Mouse (Mus musculus) limb, embryonic 11.5 days (tissue): ENCODE measurements around the gene Tulp4. TPM values are rescaled to one million over a fixed set of nuclear protein-coding genes. Genes with fewer than 3 reads are reported as not detected.
"Not testable (repeated sequence)": the region's sequence is repeated elsewhere in the genome, so short reads cannot be mapped to it uniquely, and the experiment has no call there.

ENCODE experiments used
- ATAC-seq: fragments of 200-750 bp; cut with Nextera tagmentation; 2 replicates; pipeline ENCODE4 v1.8.0; 2017; ENCODE audit warnings: low read depth; ENCODE audit not compliant: insufficient number of reproducible peaks, low FRiP score, low TSS enrichment
- DNase-seq: peaks from one replicate; pipeline ENCODE4 v3.0.0-alpha.2; 2015; ENCODE audit warnings: low spot score
- H3K27ac ChIP-seq: fragments of 300-500 bp; sonication (generic); replicated peaks from 2 replicates; pipeline ENCODE4 v1.5.1; 2014; ENCODE audit warnings: low read depth, mild to moderate bottlenecking, low read length
- H3K27me3 ChIP-seq: fragments of 300-500 bp; sonication (generic); 2 replicates; pipeline ENCODE4 v1.6.1; 2014; ENCODE audit warnings: mild to moderate bottlenecking, low read length, mixed read lengths; ENCODE audit not compliant: control insufficient read depth, insufficient read depth
- H3K36me3 ChIP-seq: fragments of 300-500 bp; sonication (generic); 2 replicates; pipeline ENCODE4 v1.6.1; 2014; ENCODE audit warnings: mild to moderate bottlenecking, low read length, moderate library complexity, mixed read lengths; ENCODE audit not compliant: control insufficient read depth, insufficient read depth
- H3K4me1 ChIP-seq: fragments of 300-500 bp; sonication (generic); 2 replicates; pipeline ENCODE4 v1.6.1; 2014; ENCODE audit warnings: low read length, mixed read lengths; ENCODE audit not compliant: control insufficient read depth, insufficient read depth
- H3K4me2 ChIP-seq: fragments of 300-500 bp; sonication (generic); 2 replicates; pipeline ENCODE4 v1.6.1; 2014; ENCODE audit warnings: low read depth, mild to moderate bottlenecking, moderate library complexity; ENCODE audit not compliant: severe bottlenecking
- H3K4me3 ChIP-seq: fragments of 300-500 bp; sonication (generic); 2 replicates; pipeline ENCODE4 v1.5.1; 2014; ENCODE audit warnings: low read depth, low read length
- H3K9ac ChIP-seq: fragments of 300-500 bp; sonication (generic); 2 replicates; pipeline ENCODE4 v1.6.1; 2014; ENCODE audit warnings: mild to moderate bottlenecking, low read length
- H3K9me3 ChIP-seq: fragments of 300-500 bp; sonication (generic); 2 replicates; pipeline ENCODE4 v1.6.1; 2016; ENCODE audit warnings: low read length; ENCODE audit not compliant: control insufficient read depth
- WGBS: fragments of 180-500 bp; shearing (Covaris S2); extraction: QIAGEN DNeasy Blood & Tissue Kit; methylation state at CpG from one replicate; pipeline ENCODE4 v1.1.7; 2014; 5-methylcytosine and 5-hydroxymethylcytosine counted together
- polyA plus RNA-seq: library from polyadenylated mRNA; unstranded; fragments of >200 nt; fragmentation: Nextera tagmentation; extraction: Ambion mirVana; gene quantifications from 2 replicates; pipeline ENCODE4 v1.2.1, GENCODE M21; 2014

Gene Tulp4
- polyA plus RNA-seq, 1 experiment from 2014 or later: 94.9 TPM

GRCm38 (mm10) chr17:6201522-6202250 is 95.4 kb downstream of the Tulp4 start:
- WGBS: 94% methylated on average over 14 of the region's 14 CpGs

DNA sequence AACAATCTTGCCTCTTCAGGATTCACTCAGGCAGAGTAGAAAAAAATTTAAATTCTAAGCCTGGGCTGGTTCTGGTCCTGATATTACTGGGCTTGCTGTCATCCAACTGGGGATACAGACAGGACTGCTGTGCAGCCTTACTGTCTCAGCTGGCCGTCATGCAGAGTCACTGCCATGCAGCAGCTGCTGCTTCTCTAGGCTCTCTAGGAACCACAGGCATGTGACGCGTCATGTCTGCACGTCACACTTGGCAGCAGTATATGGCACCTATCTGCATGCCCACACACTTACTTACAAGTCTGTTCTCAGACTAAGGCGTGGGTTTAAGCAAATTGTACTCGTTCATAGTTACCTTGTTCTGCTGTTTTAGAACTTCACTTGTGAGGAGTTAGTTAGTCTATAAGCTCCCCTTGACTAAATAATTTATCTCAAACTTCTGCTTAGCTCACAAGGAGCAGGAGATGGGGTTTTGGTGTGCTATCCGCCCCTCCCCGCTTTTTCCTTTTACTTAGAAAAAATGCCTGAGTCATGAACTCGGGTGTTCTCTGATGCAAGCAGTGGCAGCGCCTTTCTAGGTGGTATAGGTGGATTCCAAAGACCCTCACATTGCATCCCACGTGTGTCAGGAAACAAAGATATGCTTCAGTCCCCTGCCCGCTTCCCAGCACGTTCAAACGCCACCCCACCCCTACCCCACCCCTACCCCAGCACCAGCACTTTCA is 96.3 kb downstream of the Tulp4 start:
- no peak overlapping the region for H3K27ac ChIP-seq
- H3K4me1 ChIP-seq: no peaks in the 10 kb centered on the region
- 85% methylated on average over 14 of the region's 14 CpGs for WGBS
- no peaks in the 10 kb centered on the region for H3K27me3 ChIP-seq
- H3K9ac ChIP-seq: no peak overlapping the region
- DNase-seq: no peak
- peaks cover 2% of the 10 kb centered on the region; the same call in 1 of the 2 replicates for H3K36me3 ChIP-seq
- H3K9me3 ChIP-seq: no peaks in the 10 kb centered on the region
- H3K4me2 ChIP-seq: no peak overlapping the region
- H3K4me3 ChIP-seq: no peak overlapping the region
- no peak for ATAC-seq

More at GRCm38 (mm10) chr17:6201522-6202250, 95.4 kb downstream of the Tulp4 start:
- Histone ChIP-seq H3K9me3 (no peaks in the 10 kb centered on the region), H3K36me3 (peaks cover 2% of the 10 kb centered on the region; the same call in 1 of the 2 replicates), H3K4me1 (no peaks in the 10 kb centered on the region), H3K4me2 (no peak overlapping the region), H3K27ac (no peak overlapping the region), H3K4me3 (no peak overlapping the region), H3K27me3 (no peaks in the 10 kb centered on the region), H3K9ac (no peak overlapping the region)
- ATAC-seq (no peak), DNase-seq (no peak)

DNA sequence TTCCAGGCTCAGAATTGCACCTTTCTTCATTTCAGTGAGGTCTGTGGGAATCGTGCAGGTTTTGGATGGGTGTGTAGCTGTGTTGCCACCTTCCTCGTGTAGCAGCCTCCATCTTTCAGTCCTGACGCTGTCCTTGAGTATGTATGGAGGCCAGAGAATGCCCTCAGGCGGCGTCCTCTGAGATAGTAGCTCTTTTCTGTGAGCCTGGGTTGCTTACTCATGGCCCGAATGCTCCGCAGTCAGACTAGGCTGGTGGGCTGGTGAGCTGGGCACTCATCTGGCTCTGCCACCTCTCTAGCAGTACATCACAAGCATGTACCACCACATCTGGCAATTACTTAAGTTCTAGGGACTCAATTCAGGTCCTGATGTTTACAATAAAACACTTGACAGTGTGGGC is 96.9 kb downstream of the Tulp4 start:
- Histone ChIP-seq H3K36me3 (peaks cover 2% of the 10 kb centered on the region; the same call in 1 of the 2 replicates), H3K4me1 (no peaks in the 10 kb centered on the region), H3K9ac (no peak overlapping the region), H3K27ac (no peak overlapping the region), H3K9me3 (no peaks in the 10 kb centered on the region), H3K27me3 (no peaks in the 10 kb centered on the region), H3K4me2 (no peak overlapping the region), H3K4me3 (no peak overlapping the region)
- DNase-seq (no peak), ATAC-seq (no peak)
- 84% methylated on average over 7 of the region's 7 CpGs for WGBS

GRCm38 (mm10) chr17:6203795-6204194 is 97.6 kb downstream of the Tulp4 start:
- Histone ChIP-seq H3K9ac (no peak overlapping the region), H3K9me3 (no peaks in the 10 kb centered on the region), H3K4me1 (no peaks in the 10 kb centered on the region), H3K27ac (no peak overlapping the region), H3K4me3 (no peak overlapping the region), H3K4me2 (no peak overlapping the region), H3K27me3 (no peaks in the 10 kb centered on the region), H3K36me3 (peaks cover 2% of the 10 kb centered on the region; the same call in 1 of the 2 replicates)
- ATAC-seq (no peak), DNase-seq (no peak)
- 54% methylated on average over 4 of the region's 4 CpGs for WGBS

GRCm38 (mm10) chr17:6211721-6212120 is 105.5 kb downstream of the Tulp4 start:
- Histone ChIP-seq H3K4me1 (no peaks in the 10 kb centered on the region), H3K27ac (no peak overlapping the region), H3K36me3 (peaks cover 4% of the 10 kb centered on the region; the same call in 1 of the 2 replicates), H3K4me3 (no peak overlapping the region), H3K27me3 (no peaks in the 10 kb centered on the region), H3K9ac (no peak overlapping the region), H3K4me2 (no peak overlapping the region), H3K9me3 (no peaks in the 10 kb centered on the region)
- ATAC-seq (no peak), DNase-seq (no peak)
- WGBS: 90% methylated on average over 1 of the region's 1 CpGs

DNA sequence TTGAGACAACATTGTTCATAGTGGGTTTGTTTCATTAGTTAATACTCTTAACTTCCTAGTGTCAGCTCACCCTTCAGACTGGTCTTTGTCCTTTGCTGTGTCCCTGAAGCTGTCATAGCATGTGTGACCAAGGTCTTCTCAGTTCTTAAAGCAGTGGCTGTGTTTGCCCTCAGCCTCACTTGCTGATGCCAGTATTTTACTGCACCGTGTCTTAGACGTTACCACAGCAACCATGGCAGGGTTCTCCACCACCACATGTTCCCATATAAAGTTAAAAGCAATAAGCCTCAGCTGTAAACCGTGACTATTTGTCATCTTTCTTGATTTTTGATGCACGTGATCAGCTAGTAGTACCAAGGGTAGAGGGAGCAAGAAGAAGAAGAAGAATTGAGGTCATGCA is 109.4 kb downstream of the Tulp4 start:
- Histone ChIP-seq H3K27me3 (no peaks in the 10 kb centered on the region), H3K36me3 (peaks cover 4% of the 10 kb centered on the region; the same call in 1 of the 2 replicates), H3K4me2 (no peak overlapping the region), H3K9ac (no peak overlapping the region), H3K27ac (no peak overlapping the region), H3K4me1 (no peaks in the 10 kb centered on the region), H3K4me3 (no peak overlapping the region), H3K9me3 (no peaks in the 10 kb centered on the region)
- DNase-seq (no peak), ATAC-seq (no peak)
- WGBS: 95% methylated on average over 4 of the region's 4 CpGs

DNA sequence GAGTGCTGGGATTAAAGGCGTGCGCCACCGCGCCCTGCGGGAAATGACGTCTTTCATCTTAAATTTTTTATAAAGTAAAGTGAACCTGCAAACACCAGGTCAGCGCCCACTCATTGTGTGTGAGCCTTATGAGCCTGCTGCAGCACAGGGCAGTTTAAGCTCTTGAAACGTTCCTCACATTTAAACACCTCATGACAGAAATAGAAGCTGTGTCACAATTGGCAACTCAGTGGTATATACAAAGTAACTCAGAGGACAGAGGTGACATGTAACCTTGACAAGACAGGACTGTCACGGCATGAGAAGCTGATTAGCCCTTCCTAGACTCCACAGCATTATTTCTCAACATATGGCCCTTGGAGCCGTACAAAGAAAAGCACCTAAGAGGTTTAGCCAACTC is 110.3 kb downstream of the Tulp4 start:
- WGBS: 94% methylated on average over 10 of the region's 10 CpGs
- H3K9me3 ChIP-seq: no peaks in the 10 kb centered on the region
- H3K36me3 ChIP-seq: peaks cover 4% of the 10 kb centered on the region; the same call in 1 of the 2 replicates

DNA sequence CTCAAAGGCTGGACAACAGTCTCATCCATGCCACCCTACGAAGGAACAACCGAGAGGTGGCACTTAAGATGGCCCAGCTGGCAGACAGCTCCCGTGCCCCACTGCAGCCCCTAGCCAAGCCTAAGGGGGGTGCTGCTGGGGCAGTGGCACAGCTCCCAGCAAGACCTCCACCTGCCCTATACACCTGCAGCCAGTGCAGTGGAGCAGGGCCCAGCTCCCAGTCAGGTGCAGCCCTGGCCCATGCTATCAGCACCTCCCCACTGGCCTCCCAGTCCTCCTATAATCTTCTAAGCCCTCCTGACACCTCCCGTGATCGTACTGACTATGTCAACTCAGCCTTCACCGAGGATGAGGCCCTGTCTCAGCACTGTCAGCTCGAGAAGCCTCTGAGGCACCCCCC is 126.4 kb downstream of the Tulp4 start:
- H3K4me1 ChIP-seq, DNase-seq, H3K9me3 ChIP-seq, H3K27ac ChIP-seq, H3K27me3 ChIP-seq, H3K4me2 ChIP-seq, H3K36me3 ChIP-seq, H3K4me3 ChIP-seq, ATAC-seq, H3K9ac ChIP-seq: not testable (repeated sequence)
- WGBS: no CpG with 5 or more reads among the region's 7 CpGs

More for the DNA sequence above, 110.3 kb downstream of the Tulp4 start:
- H3K27ac ChIP-seq: no peak overlapping the region
- no peak overlapping the region for H3K4me2 ChIP-seq
- ATAC-seq (no peak), DNase-seq (no peak)
- no peak overlapping the region for H3K4me3 ChIP-seq
- H3K9ac ChIP-seq: no peak overlapping the region
- H3K4me1 ChIP-seq: no peaks in the 10 kb centered on the region
- no peaks in the 10 kb centered on the region for H3K27me3 ChIP-seq
